In the genomic region with DNA sequence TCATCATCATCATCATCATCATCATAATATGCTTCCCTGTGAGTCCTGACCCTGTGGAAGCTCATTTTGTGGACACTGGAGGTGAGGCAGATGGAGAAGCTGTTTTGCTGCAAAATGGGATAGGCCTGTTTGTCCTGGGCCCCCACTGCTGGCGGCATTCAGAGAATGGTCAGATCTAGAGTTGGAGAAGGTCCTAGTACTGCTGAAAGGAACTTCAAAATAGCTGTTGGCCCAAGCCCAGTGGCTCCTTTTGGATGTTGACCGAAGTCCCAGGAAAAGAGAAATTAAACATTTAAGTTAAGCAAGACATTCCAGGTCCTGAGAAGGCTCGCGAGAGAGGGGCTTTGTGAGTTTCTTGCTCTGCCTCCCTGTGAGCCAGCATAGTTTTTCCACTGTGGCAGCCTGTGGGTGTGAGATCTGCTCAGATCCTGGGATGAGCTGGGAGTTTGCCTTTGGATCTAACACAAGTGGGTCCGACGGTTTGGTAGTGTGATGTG, we compare ENCODE assay signal across 26 mouse cellular contexts. TPM values are rescaled to one million over a fixed set of nuclear protein-coding genes. Genes with fewer than 3 reads are reported as not detected.
"Had no signal": no experiment of that assay in that cellular context is flagged by ENCODE, and none has a peak within 500 bp of the region (broad histone marks: within the 10 kb centered on the region; RNA-seq: fewer than 3 reads in every experiment).

No protein-coding gene starts in this region.

- H3K36me3 ChIP-seq: limb, embryonic 12.5 days; limb, embryonic 15.5 days had no signal

- ATAC-seq: intestine, postnatal 0 days; liver, postnatal 0 days had no signal

- H3K4me2 ChIP-seq: limb, embryonic 12.5 days; limb, embryonic 15.5 days; liver, embryonic 11.5 days had no signal

- H3K4me3 ChIP-seq: layer of hippocampus, adult 2 months; left cerebral cortex, adult 2 months; limb, embryonic 12.5 days; limb, embryonic 15.5 days; megakaryocyte, embryonic 14.5 days; midbrain, embryonic 10.5 days had no signal

- H3K4me1 ChIP-seq: limb, embryonic 12.5 days; limb, embryonic 15.5 days had no signal

- H3K9me3 ChIP-seq: limb, embryonic 12.5 days; limb, embryonic 15.5 days; midbrain, embryonic 10.5 days had no signal

- DNase-seq: kidney, adult 2 months; kidney, postnatal 25 days; layer of hippocampus, adult 9-11 months; layer of hippocampus, postnatal 36 days; liver, postnatal 0 days; midbrain, embryonic 14.5 days; thymus, postnatal 25 days had no signal

- H3K27ac ChIP-seq: kidney, postnatal 0 days; layer of hippocampus, adult 2 months; left cerebral cortex, adult 2 months; limb, embryonic 12.5 days; limb, embryonic 15.5 days; liver, embryonic 14.5 days; midbrain, embryonic 10.5 days had no signal

- H3K9ac ChIP-seq: limb, embryonic 12.5 days; limb, embryonic 15.5 days; liver, embryonic 14.5 days; liver, postnatal 0 days had no signal

- H3K27me3 ChIP-seq: limb, embryonic 12.5 days; limb, embryonic 15.5 days had no signal

RNA-seq across cellular contexts. Expression of a gene that starts 30.1 kb away (rescaled TPM):
- total RNA-seq: left cerebral cortex, postnatal 10 days had no signal
- polyA plus RNA-seq: intestine, embryonic 14.5 days; intestine, postnatal 0 days; kidney, embryonic 14.5 days; kidney, postnatal 0 days; large intestine, adult 2 months; limb, embryonic 12.5 days; limb, embryonic 15.5 days; liver, embryonic 11.5 days; liver, embryonic 14.5 days; liver, postnatal 0 days; midbrain, embryonic 10.5 days; midbrain, embryonic 14.5 days; neural tube, embryonic 14.5 days; small intestine, adult 2 months; spleen, adult 2 months; stomach, embryonic 16.5 days; thymus, postnatal 0 days had no signal
